Mouse (Mus musculus): ENCODE results near the gene Abcc2. TPM values are rescaled to one million over a fixed set of nuclear protein-coding genes. Genes with fewer than 3 reads are reported as not detected.

Gene Abcc2
- polyA plus RNA-seq (2014; fragmentation: Nextera tagmentation; extraction: Ambion mirVana) = not detected in 2 replicates

DNA sequence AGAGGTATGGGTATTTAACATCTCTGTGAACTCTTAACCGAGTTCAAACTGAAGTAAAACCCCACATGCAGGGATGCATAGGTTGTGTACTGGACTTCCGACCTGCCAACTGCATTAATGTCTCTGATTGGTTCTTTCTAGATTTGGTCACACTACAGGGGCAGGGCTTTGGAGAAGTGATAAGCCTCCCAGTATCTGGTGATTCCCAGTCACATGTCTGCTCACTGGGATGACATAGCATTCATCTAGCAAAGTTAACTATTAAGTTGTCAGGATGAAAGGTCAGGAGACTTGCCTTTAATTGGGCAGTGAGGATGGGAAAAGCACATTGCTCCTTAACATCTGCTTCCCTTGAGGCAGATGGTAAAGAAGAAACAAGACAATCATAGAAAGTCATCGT lies at the start of gene Abcc2:
Gene Abcc2 (plus strand): TSS at position 213 of the 400 bp plus-strand sequence.
- H3K9me3 ChIP-seq (ENCODE audit: low read depth, low read length) = no peaks in the 10 kb centered on the region
- no peak within 1 kb of the TSS for H3K4me2 ChIP-seq
- no peak within 1 kb of the TSS for H3K9ac ChIP-seq
- DNase-seq = no peak
- 76% methylated on average over 3 of the region's 3 CpGs for WGBS
- H3K36me3 ChIP-seq (ENCODE audit: insufficient read depth) = no peaks in the 10 kb centered on the region
- no peak for TF ChIP-seq CTCF (IDR thresholded peaks at IDR 0.05; ENCODE audit: low read depth)
- ATAC-seq (ENCODE audit: insufficient read depth) = no peak
- no peaks in the 10 kb centered on the region for H3K27me3 ChIP-seq (ENCODE audit: insufficient read depth, low read length)
- no peaks in the 10 kb centered on the region for H3K4me1 ChIP-seq (ENCODE audit: insufficient read depth)
- no peak within 1 kb of the TSS for H3K27ac ChIP-seq (ENCODE audit: low read depth)
- no peak within 1 kb of the TSS for H3K4me3 ChIP-seq (ENCODE audit: low read depth, low read length)

- WGBS = 92% methylated on average over 10 of the region's 10 CpGs
- no peak for DNase-seq
- H3K36me3 ChIP-seq (ENCODE audit: insufficient read depth) = peaks cover 79% of the 10 kb centered on the region
- no peak overlapping the region for H3K4me2 ChIP-seq
- no peak overlapping the region for H3K9ac ChIP-seq
- H3K27me3 ChIP-seq (ENCODE audit: insufficient read depth, low read length) = no peaks in the 10 kb centered on the region
- H3K4me3 ChIP-seq (ENCODE audit: low read depth, low read length) = no peak overlapping the region
- H3K9me3 ChIP-seq (ENCODE audit: low read depth, low read length) = no peaks in the 10 kb centered on the region
- no peak for TF ChIP-seq CTCF (IDR thresholded peaks at IDR 0.05; ENCODE audit: low read depth)
- ATAC-seq (ENCODE audit: insufficient read depth) = no peak
- H3K4me1 ChIP-seq (ENCODE audit: insufficient read depth) = no peaks in the 10 kb centered on the region
- no peak overlapping the region for H3K27ac ChIP-seq (ENCODE audit: low read depth)
These were observed 43.6 kb upstream of the Abcc2 start for GRCm38 (mm10) chr19:43738409-43738808.

DNA sequence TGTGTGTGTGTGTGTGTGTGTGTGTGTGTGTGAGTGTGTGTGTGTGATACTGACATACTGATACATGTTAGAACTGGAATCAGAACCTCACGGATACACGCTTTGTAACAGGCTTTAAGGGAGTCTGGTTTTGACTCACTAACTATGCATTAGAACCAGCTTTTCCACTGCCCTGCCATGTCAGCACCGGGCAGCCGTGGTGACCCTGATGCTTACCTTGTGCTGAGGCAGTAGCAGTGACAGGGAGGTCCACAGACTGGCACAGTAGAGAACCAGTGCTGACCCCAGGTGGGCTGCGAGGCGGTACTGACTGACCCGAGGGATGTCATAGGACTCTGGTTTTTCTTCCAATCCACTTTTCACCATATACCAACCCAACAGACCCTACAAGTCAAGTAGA lies 38.6 kb upstream of the Abcc2 start:
- Histone ChIP-seq H3K9ac (no peak overlapping the region), H3K4me3 (ENCODE audit: low read depth, low read length) (no peak overlapping the region), H3K4me1 (ENCODE audit: insufficient read depth) (no peaks in the 10 kb centered on the region), H3K27ac (ENCODE audit: low read depth) (no peak overlapping the region), H3K27me3 (ENCODE audit: insufficient read depth, low read length) (no peaks in the 10 kb centered on the region), H3K36me3 (ENCODE audit: insufficient read depth) (peaks cover 83% of the 10 kb centered on the region), H3K4me2 (no peak overlapping the region), H3K9me3 (ENCODE audit: low read depth, low read length) (no peaks in the 10 kb centered on the region)
- 90% methylated on average over 7 of the region's 7 CpGs for WGBS
- ATAC-seq (ENCODE audit: insufficient read depth) (no peak), DNase-seq (no peak)
- TF ChIP-seq CTCF (IDR thresholded peaks at IDR 0.05; ENCODE audit: low read depth) = no peak

DNA sequence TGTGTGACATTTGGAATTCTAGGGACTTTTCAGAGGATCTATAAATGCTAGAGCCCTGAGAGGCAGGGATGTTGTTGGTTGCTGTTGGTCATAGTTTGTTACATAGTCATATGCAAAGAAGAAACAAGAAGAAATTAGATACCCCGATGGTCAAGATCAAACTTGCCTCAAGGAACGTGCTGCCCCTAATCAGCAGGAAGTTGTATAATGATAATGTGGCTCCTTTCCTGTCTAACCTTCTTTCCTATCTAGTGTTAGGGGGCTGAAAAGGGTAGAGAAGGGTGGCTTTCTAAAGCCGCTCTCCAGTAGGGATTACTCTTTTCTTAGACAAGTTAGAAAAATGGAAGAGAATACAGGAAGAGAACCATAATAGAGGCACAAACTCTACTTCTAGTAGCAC lies 36.3 kb upstream of the Abcc2 start:
- Histone ChIP-seq H3K4me1 (ENCODE audit: insufficient read depth) (no peaks in the 10 kb centered on the region), H3K27ac (ENCODE audit: low read depth) (no peak overlapping the region), H3K4me3 (ENCODE audit: low read depth, low read length) (no peak overlapping the region), H3K9me3 (ENCODE audit: low read depth, low read length) (no peaks in the 10 kb centered on the region), H3K9ac (no peak overlapping the region), H3K36me3 (ENCODE audit: insufficient read depth) (peaks cover 74% of the 10 kb centered on the region), H3K4me2 (no peak overlapping the region), H3K27me3 (ENCODE audit: insufficient read depth, low read length) (no peaks in the 10 kb centered on the region)
- WGBS = 80% methylated on average over 3 of the region's 3 CpGs
- TF ChIP-seq CTCF (IDR thresholded peaks at IDR 0.05; ENCODE audit: low read depth) = no peak
- ATAC-seq (ENCODE audit: insufficient read depth) (no peak), DNase-seq (no peak)

DNA sequence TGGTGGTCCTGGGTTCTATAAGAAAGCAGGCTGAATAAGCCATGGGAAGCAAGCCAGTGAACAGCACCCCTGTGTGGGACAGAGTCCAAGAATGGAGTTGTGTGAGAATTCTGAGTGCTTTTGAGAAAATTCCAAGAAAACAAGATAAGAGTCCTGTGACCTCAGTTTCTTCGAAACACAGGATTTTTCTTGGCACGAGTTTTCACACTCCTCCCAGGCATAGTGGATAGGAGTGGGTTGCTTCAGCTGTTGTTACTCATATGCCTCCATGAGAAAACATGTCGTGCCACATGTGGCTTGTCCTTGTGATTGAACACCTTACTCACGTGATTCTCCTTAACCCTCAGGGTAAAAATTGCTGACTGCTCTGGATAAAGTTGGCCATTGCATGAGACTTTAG lies 34.1 kb upstream of the Abcc2 start:
- Histone ChIP-seq H3K27me3 (ENCODE audit: insufficient read depth, low read length) (no peaks in the 10 kb centered on the region), H3K27ac (ENCODE audit: low read depth) (no peak overlapping the region), H3K4me1 (ENCODE audit: insufficient read depth) (no peaks in the 10 kb centered on the region), H3K4me2 (no peak overlapping the region), H3K9ac (no peak overlapping the region), H3K36me3 (ENCODE audit: insufficient read depth) (peaks cover 62% of the 10 kb centered on the region), H3K9me3 (ENCODE audit: low read depth, low read length) (no peaks in the 10 kb centered on the region), H3K4me3 (ENCODE audit: low read depth, low read length) (no peak overlapping the region)
- no peak for ATAC-seq (ENCODE audit: insufficient read depth)
- WGBS = 74% methylated on average over 4 of the region's 4 CpGs
- no peak for DNase-seq
- TF ChIP-seq CTCF (IDR thresholded peaks at IDR 0.05; ENCODE audit: low read depth) = no peak

DNA sequence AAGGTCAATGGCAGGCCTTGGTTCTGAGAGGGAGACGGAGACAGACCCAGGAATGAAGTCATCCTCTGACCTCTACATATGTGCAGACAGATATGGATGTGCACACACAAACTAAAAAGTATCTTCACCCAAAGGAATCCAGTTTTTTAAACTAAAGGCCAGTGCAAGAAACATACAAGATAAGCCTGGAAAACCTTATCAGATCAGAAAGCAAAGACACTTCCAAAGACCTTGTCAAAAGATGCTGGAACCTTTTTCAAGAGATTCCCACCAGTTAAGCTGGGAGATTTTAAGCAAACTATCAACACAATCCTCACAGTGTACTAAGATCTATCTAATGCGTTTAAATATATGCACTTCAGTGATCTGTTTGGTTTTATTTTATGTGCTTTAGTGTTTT lies 32.0 kb upstream of the Abcc2 start:
- no peak for DNase-seq
- Histone ChIP-seq H3K27ac (ENCODE audit: low read depth) (no peak overlapping the region), H3K27me3 (ENCODE audit: insufficient read depth, low read length) (no peaks in the 10 kb centered on the region), H3K9ac (no peak overlapping the region), H3K4me3 (ENCODE audit: low read depth, low read length) (no peak overlapping the region), H3K4me2 (no peak overlapping the region), H3K36me3 (ENCODE audit: insufficient read depth) (peaks cover 46% of the 10 kb centered on the region), H3K4me1 (ENCODE audit: insufficient read depth) (no peaks in the 10 kb centered on the region), H3K9me3 (ENCODE audit: low read depth, low read length) (no peaks in the 10 kb centered on the region)
- no peak for TF ChIP-seq CTCF (IDR thresholded peaks at IDR 0.05; ENCODE audit: low read depth)
- no peak for ATAC-seq (ENCODE audit: insufficient read depth)
- WGBS = 97% methylated on average over 2 of the region's 2 CpGs

DNA sequence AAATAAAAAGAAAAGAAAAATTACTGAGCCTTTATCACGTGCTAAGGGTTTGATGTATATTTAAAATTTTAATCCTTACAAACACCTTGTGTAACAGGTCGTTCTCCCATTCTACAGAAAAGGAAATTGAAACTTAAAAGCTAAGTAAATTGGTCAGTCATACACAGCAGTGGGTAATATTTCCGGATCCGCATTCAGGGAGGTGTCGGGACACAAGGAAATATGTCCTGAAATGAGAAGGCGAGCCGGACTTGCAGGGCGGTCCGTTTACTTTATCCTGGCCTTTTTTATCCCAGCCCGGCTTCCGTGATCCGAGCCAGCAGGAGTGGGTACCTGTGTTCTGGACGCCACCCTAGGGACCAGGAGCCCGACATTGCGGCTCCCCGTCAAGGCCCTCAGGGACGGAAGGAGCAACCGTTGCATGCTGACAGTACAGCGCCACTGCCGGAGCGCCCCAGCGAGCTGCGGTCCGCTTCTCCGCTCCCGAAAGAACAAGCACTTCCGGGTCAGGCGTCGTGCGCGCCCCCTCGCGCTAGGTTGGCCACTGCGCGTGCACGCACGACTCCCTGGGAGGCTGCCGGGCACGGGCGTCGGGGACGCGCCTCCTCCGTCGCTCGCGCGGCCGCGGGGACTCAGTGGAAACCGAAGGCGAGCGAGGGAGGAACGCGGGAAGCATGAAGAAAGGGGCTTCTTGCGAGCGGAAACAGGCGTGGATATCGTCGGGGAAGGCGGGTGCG lies 29.3 kb upstream of the Abcc2 start, which contains the start of the genes Cutc and Cox15:
Gene Cutc (plus strand): TSS at position 508 of the 737 bp plus-strand sequence.
Gene Cox15 (minus strand): TSS at position 512 of the 737 bp plus-strand sequence.
- peaks cover 22% of the 10 kb centered on the region for H3K36me3 ChIP-seq (ENCODE audit: insufficient read depth)
- H3K9ac ChIP-seq = peak within 1 kb of the TSS; percentile 77
- peak within 1 kb of the TSS; percentile 96 for H3K27ac ChIP-seq (ENCODE audit: low read depth)
- WGBS = under 1% methylated on average over 62 of the region's 62 CpGs
- H3K4me2 ChIP-seq = peak within 1 kb of the TSS; percentile 68
- no peaks in the 10 kb centered on the region for H3K4me1 ChIP-seq (ENCODE audit: insufficient read depth)
- H3K27me3 ChIP-seq (ENCODE audit: insufficient read depth, low read length) = no peaks in the 10 kb centered on the region
- no peaks in the 10 kb centered on the region for H3K9me3 ChIP-seq (ENCODE audit: low read depth, low read length)
- ATAC-seq (ENCODE audit: insufficient read depth) = peak; percentile 93
- TF ChIP-seq CTCF (IDR thresholded peaks at IDR 0.05; ENCODE audit: low read depth) = peak; percentile 52
- DNase-seq = peak; percentile 99
- peak within 1 kb of the TSS; percentile 64 for H3K4me3 ChIP-seq (ENCODE audit: low read depth, low read length)
